Mouse (Mus musculus): ENCODE measurements around the gene Rmdn3. TPM values are rescaled to one million over a fixed set of nuclear protein-coding genes. Genes with fewer than 3 reads are reported as not detected.
A peak's percentile ranks its signal among the peaks of the same experiment; 100 is the strongest.

Rmdn3 gene
- polyA plus RNA-seq, 1 experiment: 15.8 TPM

DNA sequence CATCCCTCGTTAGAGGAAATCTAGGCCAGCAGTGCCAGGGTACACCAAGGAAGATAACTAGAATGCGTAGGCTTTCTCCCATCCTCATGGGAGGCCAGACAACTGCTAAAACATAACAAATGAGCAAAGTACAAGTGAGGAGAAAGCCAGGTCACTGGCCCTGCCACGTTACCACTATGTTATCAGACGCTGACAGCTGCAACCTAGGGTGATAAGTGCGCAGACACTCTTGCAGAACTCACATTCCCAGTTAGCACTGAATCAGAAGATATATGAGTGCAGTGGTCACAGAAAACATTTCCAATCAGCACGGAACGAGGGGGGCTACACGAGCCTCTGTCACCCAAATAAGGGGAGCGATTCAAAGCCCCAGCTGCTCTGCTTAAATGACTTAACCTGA lies 1.4 kb downstream of the Rmdn3 start:
- no peak overlapping the region for H3K27ac ChIP-seq (ENCODE audit: insufficient read depth, low read depth, low read length)
- TF ChIP-seq POLR2A (IDR thresholded peaks at IDR 0.05; ENCODE audit: borderline replicate concordance, low read depth, low read length): no peak
- no peak for TF ChIP-seq CTCF (IDR thresholded peaks at IDR 0.05; ENCODE audit: low read depth, low read length)
- peak overlapping the region; percentile 92 for H3K4me3 ChIP-seq (ENCODE audit: insufficient read depth, low read length)
- peaks cover 11% of the 10 kb centered on the region for H3K4me1 ChIP-seq (ENCODE audit: control insufficient read depth, insufficient read depth, low read length)

DNA sequence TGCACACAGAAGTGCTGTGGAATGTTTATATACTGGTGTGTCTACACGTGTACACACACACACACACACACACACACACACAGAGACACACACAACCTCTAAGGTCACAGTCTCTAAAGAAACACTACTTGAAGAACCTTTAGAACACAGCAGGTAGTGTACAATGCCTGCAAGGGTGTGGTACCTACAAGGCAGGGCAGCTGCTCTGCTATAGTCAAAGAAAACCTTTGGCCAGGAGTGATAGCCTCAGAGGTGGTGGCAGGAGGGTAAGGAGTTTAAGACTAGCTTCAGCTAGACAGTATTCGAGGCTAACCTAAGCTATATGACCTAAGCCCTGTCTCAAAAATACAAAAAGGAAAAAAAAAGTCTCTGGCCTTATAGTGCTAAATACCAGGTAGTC lies 2.2 kb downstream of the Rmdn3 start:
- Histone ChIP-seq H3K4me3 (ENCODE audit: insufficient read depth, low read length) (no peak overlapping the region), H3K27ac (ENCODE audit: insufficient read depth, low read depth, low read length) (no peak overlapping the region), H3K4me1 (ENCODE audit: control insufficient read depth, insufficient read depth, low read length) (peaks cover 11% of the 10 kb centered on the region)
- no peak for TF ChIP-seq POLR2A (IDR thresholded peaks at IDR 0.05; ENCODE audit: borderline replicate concordance, low read depth, low read length)
- TF ChIP-seq CTCF (IDR thresholded peaks at IDR 0.05; ENCODE audit: low read depth, low read length): no peak

DNA sequence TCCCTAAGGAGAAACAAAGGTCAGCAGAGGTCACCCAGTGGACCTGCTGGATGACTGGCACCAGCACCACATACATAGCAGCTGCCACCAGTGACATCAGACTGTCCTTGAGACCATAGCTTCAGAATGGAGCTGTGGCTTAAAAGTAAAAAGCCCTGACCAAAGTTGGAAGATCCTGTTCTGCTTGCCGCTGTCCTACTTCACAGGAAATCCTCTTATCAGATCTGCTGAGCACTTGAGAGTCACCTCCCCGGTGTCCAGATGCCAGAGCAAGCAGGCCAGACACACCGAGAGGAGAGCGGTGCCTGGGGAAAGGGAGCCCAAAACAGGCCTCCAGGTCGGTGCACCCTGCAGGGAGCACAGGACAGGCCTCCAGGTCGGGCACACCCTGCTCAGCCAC lies 4.6 kb downstream of the Rmdn3 start:
- no peak overlapping the region for H3K4me3 ChIP-seq (ENCODE audit: insufficient read depth, low read length)
- TF ChIP-seq POLR2A (IDR thresholded peaks at IDR 0.05; ENCODE audit: borderline replicate concordance, low read depth, low read length): no peak
- no peak for TF ChIP-seq CTCF (IDR thresholded peaks at IDR 0.05; ENCODE audit: low read depth, low read length)
- peaks cover 8% of the 10 kb centered on the region for H3K4me1 ChIP-seq (ENCODE audit: control insufficient read depth, insufficient read depth, low read length)
- no peak overlapping the region for H3K27ac ChIP-seq (ENCODE audit: insufficient read depth, low read depth, low read length)

DNA sequence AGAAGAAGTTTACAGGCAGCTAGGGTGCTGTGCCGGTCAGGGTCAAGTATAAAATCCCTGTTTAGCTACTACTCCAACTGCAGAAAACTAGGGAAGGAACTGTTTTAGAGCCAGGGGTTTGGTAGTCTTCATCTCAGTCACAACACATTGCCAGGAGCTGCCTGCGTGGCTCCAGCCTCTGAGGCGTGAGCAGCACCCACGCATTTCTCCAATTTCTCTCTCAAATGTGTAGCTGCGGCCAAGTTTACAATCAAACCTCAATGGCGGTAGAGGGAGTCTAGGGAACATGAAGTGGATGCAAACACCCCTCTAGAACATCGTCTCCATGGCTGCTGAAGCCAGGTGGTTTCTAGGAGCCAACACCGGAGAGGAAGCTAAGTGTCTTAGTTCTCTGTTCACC lies 9.1 kb downstream of the Rmdn3 start:
- H3K4me3 ChIP-seq (ENCODE audit: insufficient read depth, low read length): no peak overlapping the region
- no peak overlapping the region for H3K27ac ChIP-seq (ENCODE audit: insufficient read depth, low read depth, low read length)
- no peak for TF ChIP-seq POLR2A (IDR thresholded peaks at IDR 0.05; ENCODE audit: borderline replicate concordance, low read depth, low read length)
- TF ChIP-seq CTCF (IDR thresholded peaks at IDR 0.05; ENCODE audit: low read depth, low read length): no peak
- H3K4me1 ChIP-seq (ENCODE audit: control insufficient read depth, insufficient read depth, low read length): no peaks in the 10 kb centered on the region

- H3K27ac ChIP-seq (ENCODE audit: insufficient read depth, low read depth, low read length): no peak overlapping the region
- TF ChIP-seq POLR2A (IDR thresholded peaks at IDR 0.05; ENCODE audit: borderline replicate concordance, low read depth, low read length) (no peak), CTCF (IDR thresholded peaks at IDR 0.05; ENCODE audit: low read depth, low read length) (no peak)
Measured at GRCm38 (mm10) chr2:119147160-119147678, 9.6 kb downstream of the Rmdn3 start.

GRCm38 (mm10) chr2:119146435-119146834 lies 10.4 kb downstream of the Rmdn3 start:
- no peaks in the 10 kb centered on the region for H3K4me1 ChIP-seq (ENCODE audit: control insufficient read depth, insufficient read depth, low read length)
- no peak for TF ChIP-seq CTCF (IDR thresholded peaks at IDR 0.05; ENCODE audit: low read depth, low read length)
- TF ChIP-seq POLR2A (IDR thresholded peaks at IDR 0.05; ENCODE audit: borderline replicate concordance, low read depth, low read length): no peak
- H3K27ac ChIP-seq (ENCODE audit: insufficient read depth, low read depth, low read length): no peak overlapping the region
- H3K4me3 ChIP-seq (ENCODE audit: insufficient read depth, low read length): no peak overlapping the region

More at GRCm38 (mm10) chr2:119147160-119147678, 9.6 kb downstream of the Rmdn3 start:
- Histone ChIP-seq H3K4me1 (ENCODE audit: control insufficient read depth, insufficient read depth, low read length) (no peaks in the 10 kb centered on the region), H3K4me3 (ENCODE audit: insufficient read depth, low read length) (no peak overlapping the region)

- TF ChIP-seq POLR2A (IDR thresholded peaks at IDR 0.05; ENCODE audit: borderline replicate concordance, low read depth, low read length): no peak
- TF ChIP-seq CTCF (IDR thresholded peaks at IDR 0.05; ENCODE audit: low read depth, low read length): 0 out of 2 replicates have a peak, but pooled peaks have one; percentile 17
- H3K4me3 ChIP-seq (ENCODE audit: insufficient read depth, low read length): no peak overlapping the region
- H3K27ac ChIP-seq (ENCODE audit: insufficient read depth, low read depth, low read length): no peak overlapping the region
- H3K4me1 ChIP-seq (ENCODE audit: control insufficient read depth, insufficient read depth, low read length): no peaks in the 10 kb centered on the region
Measured at GRCm38 (mm10) chr2:119145199-119145598, 11.6 kb downstream of the Rmdn3 start.

- Histone ChIP-seq H3K4me3 (ENCODE audit: insufficient read depth, low read length) (no peak overlapping the region), H3K27ac (ENCODE audit: insufficient read depth, low read depth, low read length) (no peak overlapping the region), H3K4me1 (ENCODE audit: control insufficient read depth, insufficient read depth, low read length) (no peaks in the 10 kb centered on the region)
- TF ChIP-seq CTCF (IDR thresholded peaks at IDR 0.05; ENCODE audit: low read depth, low read length) (no peak), POLR2A (IDR thresholded peaks at IDR 0.05; ENCODE audit: borderline replicate concordance, low read depth, low read length) (no peak)
Measured at GRCm38 (mm10) chr2:119136346-119136898, 20.4 kb downstream of the Rmdn3 start.

DNA sequence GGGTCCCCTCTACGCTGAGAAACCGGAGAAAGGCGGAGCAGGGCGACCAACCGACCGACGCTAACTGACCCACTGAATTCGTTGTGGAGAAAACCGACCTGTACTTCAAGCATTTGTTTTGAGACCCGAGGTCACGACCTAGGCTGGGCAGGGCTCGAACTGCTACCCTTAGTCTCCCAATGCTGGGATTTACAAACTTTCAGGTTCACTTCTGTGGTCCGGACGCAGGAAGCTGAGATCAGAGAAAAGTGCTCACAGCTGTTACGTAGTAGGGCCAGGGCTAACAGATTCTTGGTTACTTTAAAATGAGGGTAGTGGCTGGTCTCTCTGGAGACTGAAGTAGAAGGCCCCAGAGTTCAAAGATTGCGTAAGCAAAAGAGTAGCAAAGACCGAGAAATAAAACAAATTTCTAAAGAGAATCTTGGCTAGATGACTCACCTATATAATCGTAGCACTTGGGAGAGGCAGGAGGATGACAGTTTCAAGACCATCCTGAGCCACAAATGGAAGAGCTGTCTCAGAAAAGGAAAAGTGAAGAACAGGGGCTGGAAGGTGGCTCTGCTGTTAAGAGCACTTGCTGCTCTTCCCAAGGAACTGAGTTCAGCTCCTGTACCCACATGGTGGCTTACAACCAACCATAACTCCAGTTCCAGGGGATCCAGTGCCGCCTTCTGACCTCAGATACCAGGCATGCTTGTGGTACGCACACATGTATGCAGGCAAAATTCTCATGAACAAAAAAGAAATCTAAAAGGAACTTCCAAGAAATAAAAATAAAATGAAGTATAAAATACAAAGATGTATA lies 43.5 kb downstream of the Rmdn3 start:
- Histone ChIP-seq H3K4me3 (ENCODE audit: insufficient read depth, low read length) (peak overlapping the region; percentile 66), H3K4me1 (ENCODE audit: control insufficient read depth, insufficient read depth, low read length) (peaks cover 2% of the 10 kb centered on the region; the same call in 1 of the 2 replicates), H3K27ac (ENCODE audit: insufficient read depth, low read depth, low read length) (no peak overlapping the region)
- TF ChIP-seq POLR2A (IDR thresholded peaks at IDR 0.05; ENCODE audit: borderline replicate concordance, low read depth, low read length) (no peak), CTCF (IDR thresholded peaks at IDR 0.05; ENCODE audit: low read depth, low read length) (no peak)
